Mouse (Mus musculus) stomach, embryonic 16.5 days (tissue): ENCODE measurements around the gene Ms4a10. TPM values are rescaled to one million over a fixed set of nuclear protein-coding genes. Genes with fewer than 3 reads are reported as not detected.

Experiments
- ATAC-seq: fragments of 200-750 bp; cut with Nextera tagmentation; 2 replicates; pipeline ENCODE4 v1.8.0; 2017; ENCODE audit warnings: moderate number of reproducible peaks, moderate TSS enrichment; ENCODE audit not compliant: insufficient read depth, low FRiP score
- H3K27ac ChIP-seq: fragments of 300-500 bp; sonication (generic); 2 replicates; pipeline ENCODE4 v1.5.1; 2014; ENCODE audit warnings: low read length
- H3K27me3 ChIP-seq: fragments of 300-500 bp; sonication (generic); 2 replicates; pipeline ENCODE4 v1.6.1; 2014; ENCODE audit warnings: low read length, control low read depth, mixed read lengths; ENCODE audit not compliant: control insufficient read depth, insufficient read depth
- H3K36me3 ChIP-seq: fragments of 300-500 bp; sonication (generic); 2 replicates; pipeline ENCODE4 v1.6.1; 2014; ENCODE audit warnings: low read length; ENCODE audit not compliant: control insufficient read depth, insufficient read depth
- H3K4me1 ChIP-seq: fragments of 300-500 bp; sonication (generic); 2 replicates; pipeline ENCODE4 v1.6.1; 2014; ENCODE audit warnings: low read length, control low read depth, mixed read lengths; ENCODE audit not compliant: control insufficient read depth, insufficient read depth
- H3K4me2 ChIP-seq: fragments of 300-500 bp; sonication (generic); 2 replicates; pipeline ENCODE4 v1.6.1; 2014; ENCODE audit warnings: low read depth, low read length, mixed read lengths
- H3K4me3 ChIP-seq: fragments of 300-500 bp; sonication (generic); replicated peaks from 2 replicates; pipeline ENCODE4 v1.5.1; 2014; ENCODE audit warnings: mild to moderate bottlenecking, low read length
- H3K9ac ChIP-seq: fragments of 300-500 bp; sonication (generic); 2 replicates; pipeline ENCODE4 v1.6.1; 2014; ENCODE audit warnings: low read length
- H3K9me3 ChIP-seq: fragments of 300-500 bp; sonication (generic); replicated peaks from 2 replicates; pipeline ENCODE4 v1.6.1; 2016; ENCODE audit warnings: low read length, control low read depth; ENCODE audit not compliant: control insufficient read depth
- WGBS: fragments of 180-500 bp; shearing (Covaris S2); extraction: QIAGEN DNeasy Blood & Tissue Kit; methylation state at CpG from one replicate; pipeline ENCODE4 v1.1.7; 2014; 5-methylcytosine and 5-hydroxymethylcytosine counted together
- polyA plus RNA-seq: library from polyadenylated mRNA; unstranded; fragments of >200 nt; fragmentation: Nextera tagmentation; extraction: Ambion mirVana; gene quantifications from 2 replicates; pipeline ENCODE4 v1.2.1, GENCODE M21; 2015

Ms4a10 gene
- polyA plus RNA-seq, 1 experiment from 2014 or later: 11.3 TPM

DNA sequence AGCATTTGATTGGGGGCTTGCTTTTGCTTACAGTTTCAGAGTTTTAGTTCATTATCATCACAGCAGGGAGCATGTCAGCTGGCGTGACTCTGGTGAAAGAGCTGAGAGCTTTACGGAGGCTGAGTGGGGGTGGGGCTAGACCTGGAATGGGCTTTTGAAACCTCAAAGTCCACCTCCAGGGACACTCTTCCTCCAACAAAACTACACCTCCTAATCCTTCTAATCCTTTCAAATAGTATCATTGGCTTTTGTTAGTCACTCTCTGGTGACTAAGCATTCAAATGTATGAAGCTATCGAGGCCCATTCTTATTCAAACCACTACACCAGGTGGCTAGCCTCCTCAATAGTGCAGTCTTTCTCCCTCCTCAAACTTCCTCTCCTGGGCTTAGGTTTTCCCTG is 1.8 kb downstream of the Ms4a10 start:
- no peak overlapping the region for H3K4me3 ChIP-seq
- 63% methylated on average over 3 of the region's 3 CpGs for WGBS
- no peaks in the 10 kb centered on the region for H3K9me3 ChIP-seq
- H3K27ac ChIP-seq: peak overlapping the region; percentile 78; the same call in 1 of the 2 replicates
- H3K27me3 ChIP-seq: no peaks in the 10 kb centered on the region
- H3K36me3 ChIP-seq: no peaks in the 10 kb centered on the region
- H3K4me1 ChIP-seq: peaks cover 15% of the 10 kb centered on the region
- H3K4me2 ChIP-seq: no peak overlapping the region
- ATAC-seq: no peak
- H3K9ac ChIP-seq: no peak overlapping the region

DNA sequence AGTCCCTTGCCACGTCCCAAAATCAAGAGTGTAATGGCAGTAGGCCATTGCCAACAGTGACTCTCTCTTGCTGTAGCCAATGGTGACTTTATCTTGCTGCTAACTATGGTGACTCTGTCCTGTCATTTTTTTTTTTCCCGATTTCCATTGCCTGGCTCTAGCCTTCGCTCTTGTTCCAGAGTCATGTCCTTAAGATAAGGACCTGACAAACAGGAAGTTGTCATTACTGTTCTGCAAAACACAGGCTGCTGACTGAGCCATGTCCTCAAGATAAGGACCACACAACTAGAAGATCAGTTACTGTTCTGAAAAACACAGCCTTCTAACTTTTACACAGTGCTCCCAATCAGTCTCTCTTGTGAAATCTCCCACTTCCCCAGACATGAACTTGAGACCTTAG is 4.0 kb downstream of the Ms4a10 start:
- no peak overlapping the region for H3K9ac ChIP-seq
- no peak for ATAC-seq
- no peak overlapping the region for H3K27ac ChIP-seq
- H3K36me3 ChIP-seq: no peaks in the 10 kb centered on the region
- H3K4me2 ChIP-seq: no peak overlapping the region
- H3K9me3 ChIP-seq: no peaks in the 10 kb centered on the region
- WGBS: 58% methylated on average over 3 of the region's 3 CpGs
- H3K4me3 ChIP-seq: no peak overlapping the region
- H3K4me1 ChIP-seq: peaks cover 15% of the 10 kb centered on the region
- H3K27me3 ChIP-seq: no peaks in the 10 kb centered on the region

DNA sequence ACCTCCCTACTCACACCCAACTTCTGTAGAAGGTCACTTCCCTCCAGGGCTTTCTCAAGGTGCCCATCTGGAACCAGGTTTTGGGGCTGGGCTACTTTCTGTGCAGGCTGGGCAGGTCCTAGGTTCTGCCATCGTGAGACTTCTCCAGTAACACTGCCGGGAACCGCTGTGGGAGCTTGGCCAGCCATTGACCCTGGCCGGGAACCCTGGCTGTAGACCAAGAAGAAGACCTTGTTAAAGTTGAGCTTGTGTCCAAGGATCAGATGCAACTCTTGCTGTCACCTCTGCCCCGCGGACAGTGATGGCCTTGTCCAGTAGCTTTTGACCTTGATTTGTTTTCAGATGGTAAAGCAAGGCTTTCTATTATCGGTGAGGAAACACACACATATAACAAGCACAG is 5.9 kb downstream of the Ms4a10 start:
- Histone ChIP-seq H3K27me3 (no peaks in the 10 kb centered on the region), H3K4me3 (no peak overlapping the region), H3K27ac (no peak overlapping the region), H3K4me1 (no peaks in the 10 kb centered on the region), H3K4me2 (no peak overlapping the region), H3K9ac (no peak overlapping the region), H3K36me3 (no peaks in the 10 kb centered on the region), H3K9me3 (no peaks in the 10 kb centered on the region)
- no peak for ATAC-seq
- 89% methylated on average over 7 of the region's 7 CpGs for WGBS

DNA sequence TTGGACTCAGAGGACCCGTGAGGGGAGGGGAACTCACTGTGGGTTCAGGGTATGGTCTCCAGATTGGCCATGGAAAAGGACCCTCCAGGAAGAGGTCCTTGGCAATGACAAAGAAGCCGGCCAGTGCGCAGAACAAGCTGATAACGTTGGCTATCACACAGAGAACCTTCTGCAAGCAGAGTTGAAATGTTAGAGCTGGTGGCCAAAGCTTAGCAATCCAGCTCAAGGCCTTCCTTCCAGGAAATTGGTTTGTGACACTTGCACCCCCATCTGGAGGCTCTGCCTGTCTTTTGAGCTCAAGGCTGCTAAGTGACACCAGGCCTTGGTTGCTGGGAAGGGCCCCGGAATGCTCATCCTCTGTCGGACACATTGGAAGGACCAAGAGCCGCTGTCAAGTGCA is 8.7 kb downstream of the Ms4a10 start:
- H3K9ac ChIP-seq: no peak overlapping the region
- WGBS: 88% methylated on average over 7 of the region's 7 CpGs
- H3K27me3 ChIP-seq: no peaks in the 10 kb centered on the region
- no peaks in the 10 kb centered on the region for H3K4me1 ChIP-seq
- ATAC-seq: no peak
- H3K4me3 ChIP-seq: no peak overlapping the region
- H3K36me3 ChIP-seq: no peaks in the 10 kb centered on the region
- H3K4me2 ChIP-seq: no peak overlapping the region
- no peak overlapping the region for H3K27ac ChIP-seq
- H3K9me3 ChIP-seq: no peaks in the 10 kb centered on the region

DNA sequence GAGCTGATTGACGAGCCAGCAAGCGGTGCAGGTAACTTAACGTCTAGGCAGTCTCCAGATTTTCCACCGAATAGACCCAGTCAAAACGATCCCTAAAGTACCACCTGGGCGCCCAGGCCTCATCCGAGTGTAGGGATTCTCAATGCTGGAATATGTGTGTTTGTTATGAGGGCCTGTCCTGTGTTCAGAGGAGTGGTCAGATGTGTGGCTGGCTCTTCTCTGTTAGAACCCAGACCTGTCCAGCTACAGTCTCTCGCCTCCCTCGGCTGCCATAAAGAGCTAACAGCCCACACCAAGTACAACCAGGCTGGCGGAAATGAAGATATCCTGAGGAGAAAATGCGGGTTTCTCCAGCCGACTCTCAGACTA is 14.5 kb downstream of the Ms4a10 start:
- H3K9me3 ChIP-seq: no peaks in the 10 kb centered on the region
- WGBS: 44% methylated on average over 12 of the region's 12 CpGs
- H3K27ac ChIP-seq: no peak overlapping the region
- no peak for ATAC-seq
- no peaks in the 10 kb centered on the region for H3K27me3 ChIP-seq
- H3K4me1 ChIP-seq: peaks cover 3% of the 10 kb centered on the region; the same call in 1 of the 2 replicates
- H3K9ac ChIP-seq: 0 out of 2 replicates have a peak overlapping the region, but pooled peaks have one; percentile 21
- no peaks in the 10 kb centered on the region for H3K36me3 ChIP-seq
- H3K4me2 ChIP-seq: no peak overlapping the region
- no peak overlapping the region for H3K4me3 ChIP-seq

DNA sequence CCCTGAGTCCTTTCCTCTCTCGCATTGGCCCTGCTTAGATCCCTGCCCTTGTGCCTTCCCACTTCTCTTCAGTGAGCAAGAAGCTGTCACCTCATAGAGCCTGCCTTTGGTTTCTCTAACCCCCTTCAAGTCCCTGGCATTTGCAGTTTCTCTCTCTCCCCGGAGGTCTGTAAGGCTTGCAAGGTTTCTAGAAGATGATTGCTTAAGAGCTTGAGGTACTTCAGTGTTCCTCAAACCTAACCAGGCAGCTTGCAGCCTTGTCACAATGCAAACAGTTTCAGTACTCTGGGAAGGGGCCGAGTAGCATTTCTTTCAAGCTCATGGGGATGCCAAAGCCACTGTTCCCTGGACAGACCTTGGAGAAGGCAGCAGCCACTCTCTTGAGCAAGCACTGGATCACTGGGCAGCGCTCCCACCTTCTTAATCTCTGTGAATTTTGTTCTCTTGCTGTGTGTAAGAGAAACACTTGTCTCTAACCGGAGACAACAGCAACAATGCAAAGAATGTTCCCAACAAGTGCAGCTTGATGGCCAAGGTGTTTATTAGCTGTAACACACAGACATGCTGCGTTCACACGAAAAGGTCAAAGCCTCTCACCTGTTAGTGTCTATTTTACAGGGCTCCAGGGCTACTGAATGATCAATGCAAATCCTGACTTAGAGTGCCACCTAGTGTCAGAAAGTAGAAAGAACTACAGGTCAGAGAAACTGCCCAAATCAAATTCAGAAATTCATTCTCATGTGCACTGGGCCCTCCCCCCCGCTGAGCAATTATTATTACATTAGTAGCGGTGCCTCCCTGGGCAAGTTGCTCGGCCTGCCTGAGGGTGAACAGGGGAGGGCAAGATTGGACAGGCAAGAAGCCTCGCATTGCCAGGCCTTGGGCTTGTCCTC is 15.1 kb downstream of the Ms4a10 start:
- WGBS: 31% methylated on average over 11 of the region's 11 CpGs
- Histone ChIP-seq H3K4me1 (peaks cover 3% of the 10 kb centered on the region; the same call in 1 of the 2 replicates), H3K9ac (0 out of 2 replicates have a peak overlapping the region, but pooled peaks have one; percentile 21), H3K36me3 (no peaks in the 10 kb centered on the region), H3K9me3 (no peaks in the 10 kb centered on the region), H3K27me3 (no peaks in the 10 kb centered on the region), H3K4me2 (no peak overlapping the region), H3K4me3 (no peak overlapping the region), H3K27ac (no peak overlapping the region)
- ATAC-seq: peak; percentile 55; the same call in 1 of the 2 replicates

DNA sequence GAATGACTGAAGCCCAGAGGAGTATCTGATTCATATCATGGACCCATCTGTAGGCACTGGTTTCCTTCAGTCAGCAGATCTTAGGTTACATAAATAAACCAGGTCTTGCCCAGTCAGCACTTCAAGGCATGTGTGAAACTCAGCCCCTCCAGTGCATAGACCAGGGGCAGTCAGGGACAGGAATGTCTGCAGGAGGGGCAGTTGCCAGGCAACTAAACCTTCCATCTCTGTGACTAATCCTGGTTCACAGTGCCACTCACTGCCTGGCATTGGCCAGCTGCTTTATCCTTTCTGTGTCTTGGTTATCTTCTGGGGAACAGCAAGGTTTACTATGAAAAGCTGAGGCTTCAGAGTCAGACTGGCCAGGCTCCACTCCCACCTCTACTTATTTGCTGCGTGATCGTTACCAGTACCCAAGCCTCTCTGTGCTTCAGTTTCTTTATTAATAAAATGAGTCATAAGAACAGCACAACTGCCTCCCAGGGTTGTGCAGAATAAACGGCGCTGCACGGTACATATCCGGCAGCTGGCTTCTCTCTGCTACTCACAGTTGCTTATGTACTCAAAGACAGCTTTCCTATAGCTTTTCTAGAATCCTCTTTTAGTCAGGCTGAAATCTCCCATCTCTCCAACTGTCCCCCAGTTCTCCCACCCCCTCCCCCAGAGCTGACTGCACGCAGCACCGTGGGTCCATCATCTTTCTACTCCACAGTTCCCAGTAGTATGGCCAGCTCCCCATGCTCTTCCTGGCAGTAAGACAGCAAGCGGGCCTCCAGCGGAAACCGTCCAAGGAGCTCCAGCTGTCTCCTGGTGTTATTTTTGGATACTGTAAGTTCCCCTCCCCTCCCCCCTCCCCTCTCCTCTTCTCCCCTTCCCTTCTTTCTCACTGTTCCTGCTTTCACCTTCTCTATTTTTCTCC is 22.2 kb downstream of the Ms4a10 start:
- no peaks in the 10 kb centered on the region for H3K9me3 ChIP-seq
- H3K9ac ChIP-seq: peak overlapping the region; percentile 4
- peaks cover 29% of the 10 kb centered on the region for H3K4me1 ChIP-seq
- H3K4me2 ChIP-seq: peak overlapping the region; percentile 28; the same call in 1 of the 2 replicates
- no peak overlapping the region for H3K4me3 ChIP-seq
- no peaks in the 10 kb centered on the region for H3K27me3 ChIP-seq
- WGBS: 28% methylated on average over 11 of the region's 11 CpGs
- peak; percentile 78 for ATAC-seq
- no peaks in the 10 kb centered on the region for H3K36me3 ChIP-seq
- H3K27ac ChIP-seq: peak overlapping the region; percentile 94

DNA sequence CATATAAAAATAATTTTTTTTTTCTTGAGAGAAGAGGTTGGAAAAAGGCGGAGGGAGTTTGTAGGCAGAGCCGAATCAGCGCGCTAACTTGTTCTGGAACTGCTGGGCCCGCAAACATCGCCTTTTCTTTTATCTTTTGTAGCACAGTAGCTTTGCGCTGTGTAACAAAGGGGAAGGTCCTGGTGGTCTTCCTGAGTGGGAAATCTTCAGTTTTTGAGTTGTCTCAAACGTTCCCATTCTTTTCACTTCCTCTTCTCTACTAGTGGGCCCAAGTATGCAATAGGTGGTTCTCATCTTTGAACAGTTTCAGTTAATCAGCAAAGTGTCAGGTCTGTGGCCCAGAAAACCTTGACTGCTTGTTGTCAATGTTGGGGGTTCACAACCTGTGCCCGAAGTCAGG is 24.9 kb downstream of the Ms4a10 start:
- Histone ChIP-seq H3K4me3 (peak overlapping the region; percentile 76), H3K36me3 (peaks cover 5% of the 10 kb centered on the region), H3K9ac (peak overlapping the region; percentile 59), H3K27me3 (no peaks in the 10 kb centered on the region), H3K4me2 (peak overlapping the region; percentile 98), H3K9me3 (no peaks in the 10 kb centered on the region), H3K27ac (peak overlapping the region; percentile 12; the same call in 1 of the 2 replicates), H3K4me1 (peaks cover 39% of the 10 kb centered on the region)
- ATAC-seq: no peak
- 21% methylated on average over 9 of the region's 9 CpGs for WGBS
